Mouse (Mus musculus) hindbrain, postnatal 0 days (tissue): ENCODE data around the gene Wbp11. TPM values are rescaled to one million over a fixed set of nuclear protein-coding genes. Genes with fewer than 3 reads are reported as not detected.
A peak's percentile ranks its signal among the peaks of the same experiment; 100 is the strongest.

Experiments
- ATAC-seq: fragments of 200-750 bp; cut with Nextera tagmentation; 2 replicates; pipeline ENCODE4 v1.8.0; 2017; ENCODE audit warnings: mild to moderate bottlenecking, moderate TSS enrichment, moderate library complexity
- DNase-seq: peaks from one replicate; pipeline ENCODE4 v3.0.0-alpha.2; 2015; ENCODE audit warnings: low spot score
- H3K27ac ChIP-seq: fragments of 300-500 bp; sonication (generic); 2 replicates; pipeline ENCODE4 v1.5.1; 2014; ENCODE audit warnings: mild to moderate bottlenecking
- H3K27me3 ChIP-seq: fragments of 300-500 bp; sonication (generic); 2 replicates; pipeline ENCODE4 v1.6.1; 2014; ENCODE audit warnings: low read length, mixed read lengths; ENCODE audit not compliant: insufficient read depth
- H3K36me3 ChIP-seq: fragments of 300-500 bp; sonication (generic); 2 replicates; pipeline ENCODE4 v1.6.1; 2014; ENCODE audit warnings: low read length, mixed read lengths; ENCODE audit not compliant: insufficient read depth
- H3K4me1 ChIP-seq: fragments of 300-500 bp; sonication (generic); 2 replicates; pipeline ENCODE4 v1.6.1; 2014; ENCODE audit warnings: antibody characterized with exemption, low read length, mixed read lengths; ENCODE audit not compliant: insufficient read depth
- H3K4me2 ChIP-seq: fragments of 300-500 bp; sonication (generic); 2 replicates; pipeline ENCODE4 v1.6.1; 2014; ENCODE audit warnings: low read depth, mild to moderate bottlenecking, low read length, moderate library complexity, mixed read lengths
- H3K4me3 ChIP-seq: fragments of 300-500 bp; sonication (generic); 2 replicates; pipeline ENCODE4 v1.5.1; 2014; ENCODE audit warnings: low read length
- H3K9ac ChIP-seq: fragments of 300-500 bp; sonication (generic); replicated peaks from 2 replicates; pipeline ENCODE4 v1.6.1; 2014; ENCODE audit warnings: mild to moderate bottlenecking, low read length, moderate library complexity, mixed read lengths
- H3K9me3 ChIP-seq: fragments of 300-500 bp; sonication (generic); 2 replicates; pipeline ENCODE4 v1.6.1; 2016; ENCODE audit warnings: low read length, mixed read lengths
- CTCF ChIP-seq: IDR thresholded peaks from 2 replicates; pipeline ENCODE4 v1.5.1; 2016; ENCODE audit warnings: antibody characterized with exemption, control low read depth, low read depth
- WGBS: fragments of 180-500 bp; shearing (Covaris S2); extraction: QIAGEN DNeasy Blood & Tissue Kit; methylation state at CpG from one replicate; pipeline ENCODE4 v1.1.7; 2014; 5-methylcytosine and 5-hydroxymethylcytosine counted together
- polyA plus RNA-seq: library from polyadenylated mRNA; unstranded; fragments of >200 nt; fragmentation: Nextera tagmentation; extraction: Ambion mirVana; gene quantifications from 2 replicates; pipeline ENCODE4 v1.2.1, GENCODE M21; 2015
- total RNA-seq: library from RNA; depleted of rRNA; stranded (reverse); fragments of >200 nt; gene quantifications from 2 replicates; pipeline ENCODE4 v1.2.3, GENCODE M21; 2014

Gene Wbp11
- total and polyA plus RNA-seq, 2 experiments from 2014 or later = 39.4 to 81.2 TPM

DNA sequence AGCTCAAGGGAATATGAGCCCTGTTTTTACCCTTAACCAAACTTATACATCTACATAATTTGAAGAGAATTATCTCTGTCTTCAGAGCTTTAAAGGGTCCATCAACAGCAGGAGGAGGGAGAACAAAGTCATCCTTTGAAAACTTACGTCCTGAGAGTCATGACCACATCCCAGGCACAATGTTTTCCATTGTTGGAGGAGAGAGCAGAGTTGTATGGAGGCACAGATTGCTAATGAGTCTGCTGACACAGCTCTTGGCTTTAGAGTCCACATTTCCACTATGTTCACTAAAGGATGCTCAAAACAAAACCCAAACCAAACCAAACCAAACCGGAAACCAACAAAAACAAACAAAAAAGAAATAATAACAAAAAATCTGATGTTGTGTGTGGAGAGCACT, 16.9 kb upstream of the Wbp11 start:
- Histone ChIP-seq H3K27ac (no peak overlapping the region), H3K36me3 (no peaks in the 10 kb centered on the region), H3K4me1 (no peaks in the 10 kb centered on the region), H3K4me3 (no peak overlapping the region), H3K9me3 (no peaks in the 10 kb centered on the region), H3K27me3 (no peaks in the 10 kb centered on the region), H3K4me2 (no peak overlapping the region), H3K9ac (no peak overlapping the region)
- TF ChIP-seq CTCF = no peak
- no peak for ATAC-seq
- no peak for DNase-seq
- WGBS = 53% methylated on average over 2 of the region's 2 CpGs

DNA sequence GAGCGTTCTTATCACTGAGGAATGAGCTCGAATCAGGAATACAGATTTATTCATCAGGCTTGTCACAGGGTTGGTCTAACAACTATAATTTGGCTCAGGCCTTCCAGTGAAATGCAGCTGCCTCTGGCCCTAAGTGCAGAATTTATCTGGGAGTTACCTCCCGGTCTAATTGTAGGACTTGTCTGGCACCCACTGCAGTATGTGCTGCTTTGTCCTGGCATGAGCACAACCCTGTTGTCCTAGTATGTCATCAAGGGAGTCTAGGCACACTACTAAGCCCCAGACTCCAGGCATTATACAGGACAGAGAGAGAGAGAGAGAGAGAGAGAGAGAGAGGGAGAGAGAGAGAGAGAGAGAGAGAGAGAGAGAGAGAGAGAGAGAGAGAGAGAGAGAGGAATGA, 9.3 kb upstream of the Wbp11 start:
- no peak overlapping the region for H3K4me2 ChIP-seq
- no peaks in the 10 kb centered on the region for H3K9me3 ChIP-seq
- TF ChIP-seq CTCF = no peak
- no peaks in the 10 kb centered on the region for H3K4me1 ChIP-seq
- no peak overlapping the region for H3K9ac ChIP-seq
- H3K27me3 ChIP-seq = no peaks in the 10 kb centered on the region
- WGBS = 80% methylated on average over 3 of the region's 3 CpGs
- H3K4me3 ChIP-seq = no peak overlapping the region
- no peak overlapping the region for H3K27ac ChIP-seq
- H3K36me3 ChIP-seq = no peaks in the 10 kb centered on the region
- DNase-seq (no peak), ATAC-seq (no peak)

DNA sequence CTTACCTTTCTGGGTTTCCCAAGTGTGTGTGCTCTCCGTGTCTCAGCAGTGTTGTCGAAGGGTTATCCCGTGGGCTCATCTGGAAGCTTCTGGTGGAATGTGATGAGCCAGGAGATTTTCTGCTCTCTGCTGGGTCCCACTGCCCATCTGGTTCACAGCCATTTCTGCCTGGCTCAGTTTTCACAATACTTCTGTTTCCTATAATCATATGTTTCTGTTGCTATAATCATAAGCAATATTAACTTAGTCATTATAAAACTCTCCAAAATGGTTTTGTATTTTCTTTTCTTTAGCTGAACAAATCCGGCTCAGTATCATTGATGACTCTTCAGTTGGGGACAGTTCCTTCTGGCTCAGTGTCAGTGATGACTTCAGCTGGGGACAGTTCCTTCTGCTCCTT, 7.3 kb upstream of the Wbp11 start, which contains the start of gene Smco3:
TSS of gene Smco3 (minus strand) at position 101 of the 400 bp plus-strand sequence.
- H3K4me1 ChIP-seq = no peaks in the 10 kb centered on the region
- no peak for ATAC-seq
- no peak within 1 kb of the TSS for H3K27ac ChIP-seq
- no peaks in the 10 kb centered on the region for H3K36me3 ChIP-seq
- no peak within 1 kb of the TSS for H3K9ac ChIP-seq
- peak within 1 kb of the TSS; percentile 13; the same call in 1 of the 2 replicates for H3K4me3 ChIP-seq
- no peaks in the 10 kb centered on the region for H3K9me3 ChIP-seq
- 49% methylated on average over 4 of the region's 4 CpGs for WGBS
- no peak for DNase-seq
- peak within 1 kb of the TSS; percentile 18; the same call in 1 of the 2 replicates for H3K4me2 ChIP-seq
- H3K27me3 ChIP-seq = no peaks in the 10 kb centered on the region
- TF ChIP-seq CTCF = no peak

DNA sequence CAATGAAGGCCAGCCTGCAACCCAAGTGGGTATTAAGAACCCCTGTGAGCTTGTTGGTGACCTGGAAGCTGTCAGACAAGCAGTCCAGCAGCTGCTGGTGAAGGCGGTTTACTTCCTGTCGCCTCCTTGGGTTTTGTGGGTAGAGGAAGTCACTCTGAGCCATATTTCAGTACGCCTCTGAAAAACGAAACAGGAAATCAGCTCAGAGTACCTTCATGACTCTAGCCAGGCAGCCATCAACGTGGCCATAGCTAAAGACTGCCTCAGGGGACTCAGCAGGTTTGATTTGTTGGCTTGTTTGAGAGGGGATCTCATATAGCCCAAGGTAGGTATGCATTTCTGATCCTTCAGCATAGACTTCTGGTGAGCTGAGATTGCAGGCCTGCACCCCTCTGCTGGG, 3.7 kb upstream of the Wbp11 start:
- TF ChIP-seq CTCF = no peak
- ATAC-seq = no peak
- Histone ChIP-seq H3K27me3 (no peaks in the 10 kb centered on the region), H3K9me3 (no peaks in the 10 kb centered on the region), H3K9ac (no peak overlapping the region), H3K4me2 (no peak overlapping the region), H3K36me3 (no peaks in the 10 kb centered on the region), H3K4me3 (no peak overlapping the region), H3K4me1 (0 out of 2 replicates have a peak, but pooled peaks cover 3% of the 10 kb centered on the region), H3K27ac (no peak overlapping the region)
- DNase-seq = no peak
- 81% methylated on average over 5 of the region's 5 CpGs for WGBS

DNA sequence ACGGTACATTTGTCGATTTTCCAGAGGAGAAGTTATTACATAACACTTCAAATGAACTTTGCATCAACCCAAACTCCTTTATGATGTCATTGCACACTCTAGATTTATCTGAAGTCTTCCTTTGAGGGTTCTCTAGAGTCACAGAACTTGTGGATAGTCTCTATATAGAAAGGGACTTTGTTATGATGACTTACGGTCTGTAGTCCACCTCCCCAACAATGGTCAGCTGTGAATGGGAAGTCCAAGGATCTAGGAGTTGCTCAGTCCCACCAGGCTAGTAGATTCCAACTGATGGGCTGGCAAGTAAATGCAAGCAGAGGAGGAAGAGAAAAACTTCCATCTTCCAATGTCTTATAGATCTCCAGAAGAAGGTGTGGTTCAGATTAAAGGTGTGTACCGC, 648 bp upstream of the Wbp11 start:
- ATAC-seq = no peak
- H3K4me3 ChIP-seq = peak overlapping the region; percentile 94
- WGBS = 31% methylated on average over 4 of the region's 4 CpGs

DNA sequence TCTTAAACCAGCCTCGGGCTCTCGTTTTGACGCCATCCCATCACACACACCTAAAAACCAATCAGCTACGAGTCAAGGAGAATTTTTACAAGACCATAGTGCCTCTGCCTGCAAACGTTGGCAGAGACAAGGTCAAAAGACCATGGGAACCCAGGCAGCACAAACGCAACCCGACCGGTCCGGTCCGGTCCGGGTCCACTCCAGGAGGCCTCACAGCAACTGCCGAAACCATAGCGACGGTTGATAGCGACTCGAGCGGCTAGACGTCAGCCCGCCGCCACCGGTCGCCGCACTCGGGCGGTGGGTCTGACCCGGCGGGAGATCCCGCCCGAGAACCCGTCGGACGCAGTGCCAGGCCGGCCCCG, 535 bp downstream of the Wbp11 start, which contains the start of gene BC049715:
TSS of gene BC049715 (plus strand) at position 111 of the 365 bp plus-strand sequence.
- ATAC-seq = peak; percentile 18
- no peaks in the 10 kb centered on the region for H3K27me3 ChIP-seq
- H3K4me3 ChIP-seq = peak within 1 kb of the TSS; percentile 94
- H3K27ac ChIP-seq = peak within 1 kb of the TSS; percentile 91
- H3K36me3 ChIP-seq = peaks cover 11% of the 10 kb centered on the region; the same call in 1 of the 2 replicates
- H3K4me2 ChIP-seq = peak within 1 kb of the TSS; percentile 65
- H3K9ac ChIP-seq = peak within 1 kb of the TSS; percentile 95
- 0 out of 2 replicates have a peak, but pooled peaks cover 3% of the 10 kb centered on the region for H3K4me1 ChIP-seq
- DNase-seq = no peak
- H3K9me3 ChIP-seq = no peaks in the 10 kb centered on the region
- 0% methylated on average over 34 of the region's 34 CpGs for WGBS
- TF ChIP-seq CTCF = no peak

More for the DNA sequence above, 648 bp upstream of the Wbp11 start:
- Histone ChIP-seq H3K36me3 (peaks cover 11% of the 10 kb centered on the region; the same call in 1 of the 2 replicates), H3K4me1 (0 out of 2 replicates have a peak, but pooled peaks cover 3% of the 10 kb centered on the region), H3K27me3 (no peaks in the 10 kb centered on the region), H3K9me3 (no peaks in the 10 kb centered on the region), H3K4me2 (peak overlapping the region; percentile 65), H3K27ac (peak overlapping the region; percentile 91), H3K9ac (peak overlapping the region; percentile 45)
- no peak for DNase-seq
- no peak for TF ChIP-seq CTCF

DNA sequence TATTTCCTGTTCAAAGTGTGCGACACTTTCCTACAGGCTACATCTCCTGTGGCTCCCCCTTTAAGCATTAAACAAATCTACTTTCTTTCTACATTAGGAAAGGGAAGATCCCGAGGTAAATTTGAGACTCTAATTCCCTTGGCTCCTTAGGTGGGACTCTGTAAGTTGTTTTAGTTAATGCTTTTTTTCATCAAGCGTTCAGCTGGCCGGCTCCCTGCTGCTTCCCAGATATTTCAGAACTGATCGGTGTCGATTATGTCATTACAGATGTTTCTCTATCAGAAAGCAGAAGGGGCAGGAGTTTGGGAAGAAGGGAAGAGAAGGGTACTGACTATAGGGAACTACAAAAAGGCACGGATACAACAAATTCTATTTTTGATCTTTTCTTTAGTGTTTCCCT, 917 bp downstream of the Wbp11 start:
- Histone ChIP-seq H3K9me3 (no peaks in the 10 kb centered on the region), H3K4me3 (peak overlapping the region; percentile 94), H3K27me3 (no peaks in the 10 kb centered on the region), H3K4me2 (peak overlapping the region; percentile 57), H3K36me3 (peaks cover 12% of the 10 kb centered on the region), H3K4me1 (0 out of 2 replicates have a peak, but pooled peaks cover 3% of the 10 kb centered on the region), H3K9ac (peak overlapping the region; percentile 95), H3K27ac (peak overlapping the region; percentile 88)
- no peak for DNase-seq
- WGBS = 18% methylated on average over 7 of the region's 7 CpGs
- TF ChIP-seq CTCF = no peak
- no peak for ATAC-seq
